Mouse (Mus musculus) forebrain, embryonic 14.5 days (tissue): ENCODE results near the gene Kctd6. TPM values are rescaled to one million over a fixed set of nuclear protein-coding genes. Genes with fewer than 3 reads are reported as not detected.
A peak's percentile ranks its signal among the peaks of the same experiment; 100 is the strongest.

Experiments
- ATAC-seq: fragments of 200-750 bp; cut with Nextera tagmentation; 2 replicates; pipeline ENCODE4 v1.8.0; 2017; ENCODE audit warnings: mild to moderate bottlenecking, moderate library complexity
- DNase-seq: peaks from one replicate; pipeline ENCODE4 v3.0.0-alpha.2; 2015; ENCODE audit warnings: low spot score
- H3K27ac ChIP-seq: fragments of 300-500 bp; sonication (generic); 2 replicates; pipeline ENCODE4 v1.5.1; 2014; ENCODE audit warnings: low read depth, mild to moderate bottlenecking, control low read depth, low read length, moderate library complexity
- H3K27me3 ChIP-seq: fragments of 300-500 bp; sonication (generic); replicated peaks from 2 replicates; pipeline ENCODE4 v1.6.1; 2014; ENCODE audit warnings: low read length, control low read depth, mixed read lengths; ENCODE audit not compliant: control insufficient read depth, insufficient read depth
- H3K36me3 ChIP-seq: fragments of 300-500 bp; sonication (generic); 2 replicates; pipeline ENCODE4 v1.6.1; 2014; ENCODE audit warnings: low read length, control low read depth; ENCODE audit not compliant: control insufficient read depth, insufficient read depth
- H3K4me1 ChIP-seq: fragments of 300-500 bp; sonication (generic); 2 replicates; pipeline ENCODE4 v1.6.1; 2014; ENCODE audit warnings: antibody characterized with exemption, low read length, control low read depth; ENCODE audit not compliant: control insufficient read depth, insufficient read depth
- H3K4me2 ChIP-seq: fragments of 300-500 bp; sonication (generic); 2 replicates; pipeline ENCODE4 v1.6.1; 2014; ENCODE audit warnings: mild to moderate bottlenecking, control low read depth, low read length
- H3K4me3 ChIP-seq: fragments of 300-500 bp; sonication (generic); 2 replicates; pipeline ENCODE4 v1.5.1; 2014; ENCODE audit warnings: low read depth, low read length, control low read depth
- H3K9ac ChIP-seq: fragments of 300-500 bp; sonication (generic); 2 replicates; pipeline ENCODE4 v1.6.1; 2014; ENCODE audit warnings: mild to moderate bottlenecking, low read length, control low read depth, moderate library complexity
- H3K9me3 ChIP-seq: fragments of 300-500 bp; sonication (generic); replicated peaks from 2 replicates; pipeline ENCODE4 v1.6.1; 2016; ENCODE audit warnings: low read length, control low read depth, mixed read lengths; ENCODE audit not compliant: control insufficient read depth
- WGBS: fragments of 180-500 bp; shearing (Covaris S2); extraction: QIAGEN DNeasy Blood & Tissue Kit; methylation state at CpG from one replicate; pipeline ENCODE4 v1.1.7; 2014; 5-methylcytosine and 5-hydroxymethylcytosine counted together
- polyA plus RNA-seq: library from polyadenylated mRNA; unstranded; fragments of >200 nt; fragmentation: Nextera tagmentation; extraction: Ambion mirVana; gene quantifications from 2 replicates; pipeline ENCODE4 v1.2.1, GENCODE M21; 2014

Kctd6 gene
- polyA plus RNA-seq, 1 experiment from 2014 or later: 7.0 TPM

GRCm38 (mm10) chr14:8218730-8219380 lies 4.9 kb downstream of the Kctd6 start:
- ATAC-seq (0 out of 2 replicates have a peak, but pooled peaks have one; percentile 25), DNase-seq (peak; percentile 79)
- peak overlapping the region; percentile 44 for H3K27ac ChIP-seq
- no peak overlapping the region for H3K4me3 ChIP-seq
- WGBS: 3% methylated on average over 10 of the region's 10 CpGs
- H3K9ac ChIP-seq: peak overlapping the region; percentile 2; the same call in 1 of the 2 replicates
- peaks cover 18% of the 10 kb centered on the region for H3K36me3 ChIP-seq
- peaks cover 31% of the 10 kb centered on the region for H3K4me1 ChIP-seq
- peak overlapping the region; percentile 4 for H3K4me2 ChIP-seq
- H3K27me3 ChIP-seq: 0 out of 2 replicates have a peak, but pooled peaks cover 6% of the 10 kb centered on the region
- no peaks in the 10 kb centered on the region for H3K9me3 ChIP-seq

GRCm38 (mm10) chr14:8219876-8220275 lies 5.9 kb downstream of the Kctd6 start:
- no peaks in the 10 kb centered on the region for H3K9me3 ChIP-seq
- H3K4me3 ChIP-seq: no peak overlapping the region
- DNase-seq (no peak), ATAC-seq (no peak)
- peaks cover 29% of the 10 kb centered on the region for H3K4me1 ChIP-seq
- 0 out of 2 replicates have a peak, but pooled peaks cover 6% of the 10 kb centered on the region for H3K27me3 ChIP-seq
- peaks cover 23% of the 10 kb centered on the region for H3K36me3 ChIP-seq
- 50% methylated on average over 11 of the region's 11 CpGs for WGBS
- H3K27ac ChIP-seq: no peak overlapping the region
- H3K4me2 ChIP-seq: no peak overlapping the region
- H3K9ac ChIP-seq: no peak overlapping the region

GRCm38 (mm10) chr14:8220306-8220705 lies 6.4 kb downstream of the Kctd6 start:
- Histone ChIP-seq H3K27me3 (0 out of 2 replicates have a peak, but pooled peaks cover 6% of the 10 kb centered on the region), H3K9ac (no peak overlapping the region), H3K9me3 (no peaks in the 10 kb centered on the region), H3K4me2 (no peak overlapping the region), H3K4me1 (peaks cover 26% of the 10 kb centered on the region), H3K36me3 (peaks cover 23% of the 10 kb centered on the region), H3K4me3 (no peak overlapping the region), H3K27ac (no peak overlapping the region)
- 61% methylated on average over 7 of the region's 7 CpGs for WGBS
- DNase-seq (no peak), ATAC-seq (no peak)

GRCm38 (mm10) chr14:8220912-8221311 lies 7.0 kb downstream of the Kctd6 start:
- WGBS: 86% methylated on average over 2 of the region's 2 CpGs
- no peak overlapping the region for H3K4me2 ChIP-seq
- no peak overlapping the region for H3K9ac ChIP-seq
- H3K9me3 ChIP-seq: no peaks in the 10 kb centered on the region
- no peak overlapping the region for H3K27ac ChIP-seq
- H3K4me3 ChIP-seq: no peak overlapping the region
- ATAC-seq (no peak), DNase-seq (no peak)
- H3K27me3 ChIP-seq: no peaks in the 10 kb centered on the region
- H3K36me3 ChIP-seq: peaks cover 23% of the 10 kb centered on the region
- peaks cover 23% of the 10 kb centered on the region for H3K4me1 ChIP-seq

GRCm38 (mm10) chr14:8222561-8222960 lies 8.6 kb downstream of the Kctd6 start:
- no peaks in the 10 kb centered on the region for H3K9me3 ChIP-seq
- H3K4me2 ChIP-seq: no peak overlapping the region
- H3K27ac ChIP-seq: no peak overlapping the region
- peaks cover 23% of the 10 kb centered on the region for H3K36me3 ChIP-seq
- H3K27me3 ChIP-seq: no peaks in the 10 kb centered on the region
- no peak for ATAC-seq
- H3K4me3 ChIP-seq: no peak overlapping the region
- 94% methylated on average over 16 of the region's 16 CpGs for WGBS
- DNase-seq: no peak
- peaks cover 16% of the 10 kb centered on the region for H3K4me1 ChIP-seq
- H3K9ac ChIP-seq: no peak overlapping the region

- no peak for DNase-seq
- ATAC-seq: no peak
- WGBS: 91% methylated on average over 10 of the region's 10 CpGs
- Histone ChIP-seq H3K27ac (no peak overlapping the region), H3K4me1 (peaks cover 9% of the 10 kb centered on the region; the same call in 1 of the 2 replicates), H3K4me2 (no peak overlapping the region), H3K27me3 (no peaks in the 10 kb centered on the region), H3K9ac (no peak overlapping the region), H3K4me3 (no peak overlapping the region), H3K36me3 (peaks cover 23% of the 10 kb centered on the region), H3K9me3 (no peaks in the 10 kb centered on the region)
These were observed 9.8 kb downstream of the Kctd6 start for GRCm38 (mm10) chr14:8223506-8224293.

- 84% methylated on average over 2 of the region's 2 CpGs for WGBS
- no peaks in the 10 kb centered on the region for H3K9me3 ChIP-seq
- ATAC-seq (no peak), DNase-seq (no peak)
- H3K4me2 ChIP-seq: no peak overlapping the region
- H3K4me3 ChIP-seq: no peak overlapping the region
- H3K4me1 ChIP-seq: peaks cover 1% of the 10 kb centered on the region; the same call in 1 of the 2 replicates
- H3K27ac ChIP-seq: no peak overlapping the region
- H3K36me3 ChIP-seq: peaks cover 23% of the 10 kb centered on the region
- H3K9ac ChIP-seq: no peak overlapping the region
- no peaks in the 10 kb centered on the region for H3K27me3 ChIP-seq
These were observed 10.9 kb downstream of the Kctd6 start for GRCm38 (mm10) chr14:8224805-8225204.

GRCm38 (mm10) chr14:8229367-8230019 lies 15.6 kb downstream of the Kctd6 start:
- Histone ChIP-seq H3K9ac (no peak overlapping the region), H3K27me3 (no peaks in the 10 kb centered on the region), H3K4me2 (no peak overlapping the region), H3K4me1 (no peaks in the 10 kb centered on the region), H3K4me3 (no peak overlapping the region), H3K36me3 (0 out of 2 replicates have a peak, but pooled peaks cover 1% of the 10 kb centered on the region), H3K27ac (no peak overlapping the region), H3K9me3 (no peaks in the 10 kb centered on the region)
- ATAC-seq (no peak), DNase-seq (no peak)
- 86% methylated on average over 9 of the region's 9 CpGs for WGBS
